Mouse (Mus musculus) lung, adult 2 months (tissue): Measurements from ENCODE around the gene Celf1. TPM values are rescaled to one million over a fixed set of nuclear protein-coding genes. Genes with fewer than 3 reads are reported as not detected.

Experiments used
- DNase-seq: peaks from one replicate; pipeline ENCODE4 v3.0.0; 2022
- H3K4me1 ChIP-seq: fragments of 200-500 bp; 2 replicates; pipeline ENCODE4 v1.6.1; 2011; ENCODE audit warnings: low read length; ENCODE audit not compliant: control insufficient read depth, insufficient read depth
- H3K4me3 ChIP-seq: fragments of 200-500 bp; replicated peaks from 2 replicates; pipeline ENCODE3; 2011; ENCODE audit warnings: low read depth, mild to moderate bottlenecking, control low read depth, low read length; ENCODE audit errors: extremely low read depth
- CTCF ChIP-seq: fragments of 200-500 bp; IDR thresholded peaks from 2 replicates; pipeline ENCODE4 v1.5.1; 2011; ENCODE audit warnings: mild to moderate bottlenecking, low read length, control low read depth; ENCODE audit not compliant: insufficient read depth
- POLR2A ChIP-seq: fragments of 200-500 bp; IDR thresholded peaks from 2 replicates; pipeline ENCODE4 v1.6.1; 2011; ENCODE audit warnings: low read depth, mild to moderate bottlenecking, control low read depth, low read length, borderline replicate concordance; ENCODE audit errors: extremely low read depth
- WGBS: fragments of 180-500 bp; shearing (Covaris S2); methylation state at CpG from one replicate; pipeline ENCODE4 v1.1.7; 2018; 5-methylcytosine and 5-hydroxymethylcytosine counted together
- polyA plus RNA-seq: library from polyadenylated mRNA; depleted of rRNA; stranded (reverse); fragments of >200 nt; gene quantifications from 2 replicates; pipeline ENCODE4 v1.2.3, GENCODE M21; 2012

Gene Celf1
- polyA plus RNA-seq, 1 experiment = 36.2 TPM

- 59% methylated on average over 2 of the region's 2 CpGs for WGBS
- H3K4me3 ChIP-seq = no peak overlapping the region
- DNase-seq = no peak
- no peaks in the 10 kb centered on the region for H3K4me1 ChIP-seq
- TF ChIP-seq CTCF (no peak), POLR2A (no peak)
These were observed 7.9 kb upstream of the Celf1 start for GRCm38 (mm10) chr2:90932273-90932672.

- WGBS = 66% methylated on average over 3 of the region's 3 CpGs
- Histone ChIP-seq H3K4me1 (peaks cover 11% of the 10 kb centered on the region), H3K4me3 (no peak overlapping the region)
- DNase-seq = no peak
- TF ChIP-seq CTCF = no peak
- no peak for TF ChIP-seq POLR2A
These were observed 1.8 kb upstream of the Celf1 start for GRCm38 (mm10) chr2:90938362-90938761.

GRCm38 (mm10) chr2:90939750-90940149 lies 432 bp upstream of the Celf1 start:
- Histone ChIP-seq H3K4me3 (peak overlapping the region; percentile 53), H3K4me1 (peaks cover 14% of the 10 kb centered on the region)
- WGBS = 35% methylated on average over 8 of the region's 8 CpGs
- TF ChIP-seq CTCF = no peak
- no peak for TF ChIP-seq POLR2A
- no peak for DNase-seq

- WGBS = 46% methylated on average over 2 of the region's 2 CpGs
- no peak for TF ChIP-seq CTCF
- no peak for TF ChIP-seq POLR2A
- H3K4me1 ChIP-seq = peaks cover 14% of the 10 kb centered on the region
- no peak overlapping the region for H3K4me3 ChIP-seq
- DNase-seq = no peak
These were observed 1.6 kb downstream of the Celf1 start for GRCm38 (mm10) chr2:90941744-90942143.

- no peak for DNase-seq
- WGBS = 86% methylated on average over 5 of the region's 5 CpGs
- no peak overlapping the region for H3K4me3 ChIP-seq
- TF ChIP-seq POLR2A = no peak
- no peak for TF ChIP-seq CTCF
- peaks cover 2% of the 10 kb centered on the region; the same call in 1 of the 2 replicates for H3K4me1 ChIP-seq
These were observed 10.0 kb downstream of the Celf1 start for GRCm38 (mm10) chr2:90950149-90950548.

GRCm38 (mm10) chr2:90950582-90951194 lies 10.5 kb downstream of the Celf1 start:
- H3K4me3 ChIP-seq = no peak overlapping the region
- no peak for DNase-seq
- TF ChIP-seq POLR2A (no peak), CTCF (no peak)
- peaks cover 2% of the 10 kb centered on the region; the same call in 1 of the 2 replicates for H3K4me1 ChIP-seq

GRCm38 (mm10) chr2:90953461-90953860 lies 13.3 kb downstream of the Celf1 start:
- TF ChIP-seq POLR2A (no peak), CTCF (no peak)
- Histone ChIP-seq H3K4me3 (no peak overlapping the region), H3K4me1 (peaks cover 2% of the 10 kb centered on the region; the same call in 1 of the 2 replicates)
- WGBS = 39% methylated on average over 3 of the region's 3 CpGs
- DNase-seq = no peak

- 49% methylated on average over 1 of the region's 1 CpGs for WGBS
- peaks cover 2% of the 10 kb centered on the region; the same call in 1 of the 2 replicates for H3K4me1 ChIP-seq
- no peak overlapping the region for H3K4me3 ChIP-seq
- TF ChIP-seq POLR2A (no peak), CTCF (no peak)
- no peak for DNase-seq
These were observed 15.9 kb downstream of the Celf1 start for GRCm38 (mm10) chr2:90956053-90956452.

GRCm38 (mm10) chr2:90958856-90959255 lies 18.7 kb downstream of the Celf1 start:
- peaks cover 2% of the 10 kb centered on the region; the same call in 1 of the 2 replicates for H3K4me1 ChIP-seq

GRCm38 (mm10) chr2:90960012-90960411 lies 19.8 kb downstream of the Celf1 start:
- H3K4me1 ChIP-seq = peaks cover 4% of the 10 kb centered on the region; the same call in 1 of the 2 replicates
- H3K4me3 ChIP-seq = no peak overlapping the region
- WGBS = 95% methylated on average over 2 of the region's 2 CpGs
- no peak for TF ChIP-seq CTCF
- no peak for TF ChIP-seq POLR2A
- DNase-seq = no peak

More at GRCm38 (mm10) chr2:90958856-90959255, 18.7 kb downstream of the Celf1 start:
- 82% methylated on average over 3 of the region's 3 CpGs for whole genome bisulfite sequencing
- no peak for DNase-seq
- no peak for TF ChIP-seq POLR2A
- TF ChIP-seq CTCF = no peak
- H3K4me3 ChIP-seq = no peak overlapping the region

GRCm38 (mm10) chr2:90963304-90963703 lies 23.1 kb downstream of the Celf1 start:
- no peak for DNase-seq
- TF ChIP-seq POLR2A (no peak), CTCF (no peak)
- H3K4me3 ChIP-seq = no peak overlapping the region
- peaks cover 11% of the 10 kb centered on the region for H3K4me1 ChIP-seq
- WGBS = 76% methylated on average over 1 of the region's 1 CpGs
